Mouse (Mus musculus): ENCODE results near the gene Tbc1d10c. TPM values are rescaled to one million over a fixed set of nuclear protein-coding genes. Genes with fewer than 3 reads are reported as not detected.
A peak's percentile ranks its signal among the peaks of the same experiment; 100 is the strongest.

Tbc1d10c gene
- polyA plus RNA-seq, 1 experiment from 2014 or later = 3.6 TPM

- 4% methylated on average over 21 of the region's 21 CpGs for WGBS
- ATAC-seq (ENCODE audit: insufficient number of reproducible peaks, low FRiP score, low TSS enrichment, low read depth) = no peak
- peak overlapping the region; percentile 96 for H3K9ac ChIP-seq
- H3K9me3 ChIP-seq (replicated peaks) = no peaks in the 10 kb centered on the region
- H3K4me3 ChIP-seq (replicated peaks) = peak overlapping the region; percentile 88
- peaks cover 79% of the 10 kb centered on the region for H3K4me1 ChIP-seq
- peak overlapping the region; percentile 85 for H3K4me2 ChIP-seq (replicated peaks)
- H3K27ac ChIP-seq (replicated peaks) = peak overlapping the region; percentile 93
- no peaks in the 10 kb centered on the region for H3K36me3 ChIP-seq
- no peaks in the 10 kb centered on the region for H3K27me3 ChIP-seq
Measured at GRCm38 (mm10) chr19:4215451-4215840, 24.4 kb upstream of the Tbc1d10c start.

- Histone ChIP-seq H3K9me3 (replicated peaks) (no peaks in the 10 kb centered on the region), H3K4me3 (replicated peaks) (peak overlapping the region; percentile 88), H3K4me1 (peaks cover 73% of the 10 kb centered on the region), H3K9ac (peak overlapping the region; percentile 96), H3K27me3 (no peaks in the 10 kb centered on the region), H3K4me2 (replicated peaks) (peak overlapping the region; percentile 85), H3K27ac (replicated peaks) (peak overlapping the region; percentile 93), H3K36me3 (no peaks in the 10 kb centered on the region)
- peak; percentile 24; the same call in 1 of the 2 replicates for ATAC-seq (ENCODE audit: insufficient number of reproducible peaks, low FRiP score, low TSS enrichment, low read depth)
- under 1% methylated on average over 57 of the region's 81 CpGs for WGBS
Measured at GRCm38 (mm10) chr19:4214771-4215450, 23.8 kb upstream of the Tbc1d10c start.

GRCm38 (mm10) chr19:4214071-4214770 lies 23.1 kb upstream of the Tbc1d10c start, which contains the start of the genes Clcf1 and AC109138.7:
Gene Clcf1 (plus strand): TSS chr19:4214238.
Gene AC109138.7 (plus strand): TSS chr19:4214357.
- ATAC-seq (ENCODE audit: insufficient number of reproducible peaks, low FRiP score, low TSS enrichment, low read depth) = peak; percentile 71
- Histone ChIP-seq H3K4me3 (replicated peaks) (peak within 1 kb of the TSS; percentile 88), H3K27me3 (no peaks in the 10 kb centered on the region), H3K9me3 (replicated peaks) (no peaks in the 10 kb centered on the region), H3K4me2 (replicated peaks) (peak within 1 kb of the TSS; percentile 85), H3K4me1 (peaks cover 66% of the 10 kb centered on the region), H3K36me3 (no peaks in the 10 kb centered on the region), H3K27ac (replicated peaks) (peak within 1 kb of the TSS; percentile 93), H3K9ac (peak within 1 kb of the TSS; percentile 96)
- WGBS = under 1% methylated on average over 49 of the region's 49 CpGs

- Histone ChIP-seq H3K9me3 (replicated peaks) (no peaks in the 10 kb centered on the region), H3K9ac (0 out of 2 replicates have a peak overlapping the region, but pooled peaks have one; percentile 6), H3K4me1 (peaks cover 60% of the 10 kb centered on the region), H3K36me3 (no peaks in the 10 kb centered on the region), H3K4me3 (replicated peaks) (peak overlapping the region; percentile 88), H3K27ac (replicated peaks) (peak overlapping the region; percentile 93), H3K27me3 (no peaks in the 10 kb centered on the region), H3K4me2 (replicated peaks) (peak overlapping the region; percentile 85)
- WGBS = 12% methylated on average over 9 of the region's 9 CpGs
- no peak for ATAC-seq (ENCODE audit: insufficient number of reproducible peaks, low FRiP score, low TSS enrichment, low read depth)
Measured at GRCm38 (mm10) chr19:4213524-4213974, 22.5 kb upstream of the Tbc1d10c start.

GRCm38 (mm10) chr19:4211891-4212588 lies 21.0 kb upstream of the Tbc1d10c start:
- H3K27me3 ChIP-seq = no peaks in the 10 kb centered on the region
- no peak overlapping the region for H3K9ac ChIP-seq
- peaks cover 47% of the 10 kb centered on the region for H3K4me1 ChIP-seq
- H3K27ac ChIP-seq (replicated peaks) = peak overlapping the region; percentile 12; the same call in 1 of the 2 replicates
- H3K4me3 ChIP-seq (replicated peaks) = no peak overlapping the region
- H3K9me3 ChIP-seq (replicated peaks) = no peaks in the 10 kb centered on the region
- no peak for ATAC-seq (ENCODE audit: insufficient number of reproducible peaks, low FRiP score, low TSS enrichment, low read depth)
- H3K36me3 ChIP-seq = no peaks in the 10 kb centered on the region
- H3K4me2 ChIP-seq (replicated peaks) = no peak overlapping the region
- 29% methylated on average over 4 of the region's 4 CpGs for WGBS

- no peaks in the 10 kb centered on the region for H3K9me3 ChIP-seq (replicated peaks)
- no peak for ATAC-seq (ENCODE audit: insufficient number of reproducible peaks, low FRiP score, low TSS enrichment, low read depth)
- no peaks in the 10 kb centered on the region for H3K27me3 ChIP-seq
- no peak overlapping the region for H3K4me3 ChIP-seq (replicated peaks)
- no peaks in the 10 kb centered on the region for H3K36me3 ChIP-seq
- H3K27ac ChIP-seq (replicated peaks) = no peak overlapping the region
- H3K4me1 ChIP-seq = peaks cover 27% of the 10 kb centered on the region
- no peak overlapping the region for H3K4me2 ChIP-seq (replicated peaks)
- WGBS = 67% methylated on average over 5 of the region's 5 CpGs
- no peak overlapping the region for H3K9ac ChIP-seq
Measured at GRCm38 (mm10) chr19:4208563-4208962, 17.5 kb upstream of the Tbc1d10c start.

- H3K4me1 ChIP-seq = peaks cover 24% of the 10 kb centered on the region
- H3K4me3 ChIP-seq (replicated peaks) = no peak overlapping the region
- no peak overlapping the region for H3K4me2 ChIP-seq (replicated peaks)
- no peak overlapping the region for H3K27ac ChIP-seq (replicated peaks)
- H3K9me3 ChIP-seq (replicated peaks) = no peaks in the 10 kb centered on the region
- no peak for ATAC-seq (ENCODE audit: insufficient number of reproducible peaks, low FRiP score, low TSS enrichment, low read depth)
- no peaks in the 10 kb centered on the region for H3K27me3 ChIP-seq
- WGBS = 3% methylated on average over 2 of the region's 2 CpGs
- H3K36me3 ChIP-seq = no peaks in the 10 kb centered on the region
- H3K9ac ChIP-seq = no peak overlapping the region
Measured at GRCm38 (mm10) chr19:4206971-4207370, 15.9 kb upstream of the Tbc1d10c start.

GRCm38 (mm10) chr19:4204889-4205288 lies 13.8 kb upstream of the Tbc1d10c start:
- Histone ChIP-seq H3K4me3 (replicated peaks) (no peak overlapping the region), H3K36me3 (no peaks in the 10 kb centered on the region), H3K27me3 (no peaks in the 10 kb centered on the region), H3K9ac (no peak overlapping the region), H3K4me1 (peaks cover 33% of the 10 kb centered on the region), H3K9me3 (replicated peaks) (no peaks in the 10 kb centered on the region), H3K4me2 (replicated peaks) (no peak overlapping the region), H3K27ac (replicated peaks) (no peak overlapping the region)
- 46% methylated on average over 4 of the region's 4 CpGs for WGBS
- ATAC-seq (ENCODE audit: insufficient number of reproducible peaks, low FRiP score, low TSS enrichment, low read depth) = no peak

GRCm38 (mm10) chr19:4203604-4204326 lies 12.7 kb upstream of the Tbc1d10c start:
- WGBS = 65% methylated on average over 13 of the region's 13 CpGs
- ATAC-seq (ENCODE audit: insufficient number of reproducible peaks, low FRiP score, low TSS enrichment, low read depth) = no peak
- no peaks in the 10 kb centered on the region for H3K36me3 ChIP-seq
- H3K9ac ChIP-seq = no peak overlapping the region
- H3K4me2 ChIP-seq (replicated peaks) = no peak overlapping the region
- no peak overlapping the region for H3K27ac ChIP-seq (replicated peaks)
- H3K4me3 ChIP-seq (replicated peaks) = no peak overlapping the region
- no peaks in the 10 kb centered on the region for H3K27me3 ChIP-seq
- H3K9me3 ChIP-seq (replicated peaks) = no peaks in the 10 kb centered on the region
- H3K4me1 ChIP-seq = peaks cover 36% of the 10 kb centered on the region

GRCm38 (mm10) chr19:4203148-4203547 lies 12.1 kb upstream of the Tbc1d10c start:
- no peaks in the 10 kb centered on the region for H3K27me3 ChIP-seq
- H3K27ac ChIP-seq (replicated peaks) = no peak overlapping the region
- no peak overlapping the region for H3K9ac ChIP-seq
- no peak overlapping the region for H3K4me3 ChIP-seq (replicated peaks)
- H3K4me1 ChIP-seq = peaks cover 36% of the 10 kb centered on the region
- H3K9me3 ChIP-seq (replicated peaks) = no peaks in the 10 kb centered on the region
- no peak overlapping the region for H3K4me2 ChIP-seq (replicated peaks)
- H3K36me3 ChIP-seq = 0 out of 2 replicates have a peak, but pooled peaks cover 2% of the 10 kb centered on the region
- no peak for ATAC-seq (ENCODE audit: insufficient number of reproducible peaks, low FRiP score, low TSS enrichment, low read depth)
- 65% methylated on average over 3 of the region's 3 CpGs for WGBS
